Mouse (Mus musculus) cerebellum, adult 2 months (tissue): ENCODE measurements around the gene Uckl1.

ENCODE experiments used
- CTCF ChIP-seq: fragments of 200-500 bp; IDR thresholded peaks from 2 replicates; pipeline ENCODE4 v1.5.1; 2011; ENCODE audit warnings: low read depth, mild to moderate bottlenecking, control low read depth, low read length, moderate library complexity, borderline replicate concordance; ENCODE audit not compliant: insufficient read depth
- POLR2A ChIP-seq: fragments of 200-500 bp; IDR thresholded peaks from 2 replicates; pipeline ENCODE4 v1.6.1; 2011; ENCODE audit warnings: low read length, control low read depth, borderline replicate concordance; ENCODE audit not compliant: insufficient read depth

GRCm38 (mm10) chr2:181588229-181588780 lies 3.6 kb upstream of the Uckl1 start:
- no peak for TF ChIP-seq CTCF
- no peak for TF ChIP-seq POLR2A
